Mouse (Mus musculus): Measurements from ENCODE around the gene Lpar5.

Gene Lpar5

DNA sequence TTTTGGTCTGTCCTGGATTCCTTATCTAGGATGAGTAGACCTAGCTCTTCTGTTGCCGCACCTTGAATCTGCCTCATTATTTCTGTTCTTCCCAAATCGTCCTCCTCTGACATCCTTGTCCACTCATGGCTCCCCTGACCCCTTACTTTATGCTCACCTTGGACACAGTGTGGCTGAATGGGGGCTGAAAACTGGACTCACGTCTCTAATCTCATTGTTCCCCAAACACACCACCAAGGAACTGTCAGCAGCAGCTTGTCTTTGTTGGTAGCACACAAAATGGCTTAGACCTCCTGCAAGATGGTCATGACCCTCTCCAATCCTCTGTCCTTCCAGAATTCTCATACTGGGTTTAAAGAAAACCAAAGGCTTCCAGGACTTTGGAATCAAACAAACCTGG lies 20.2 kb downstream of the Lpar5 start:
- DNase-seq, result no peak

DNA sequence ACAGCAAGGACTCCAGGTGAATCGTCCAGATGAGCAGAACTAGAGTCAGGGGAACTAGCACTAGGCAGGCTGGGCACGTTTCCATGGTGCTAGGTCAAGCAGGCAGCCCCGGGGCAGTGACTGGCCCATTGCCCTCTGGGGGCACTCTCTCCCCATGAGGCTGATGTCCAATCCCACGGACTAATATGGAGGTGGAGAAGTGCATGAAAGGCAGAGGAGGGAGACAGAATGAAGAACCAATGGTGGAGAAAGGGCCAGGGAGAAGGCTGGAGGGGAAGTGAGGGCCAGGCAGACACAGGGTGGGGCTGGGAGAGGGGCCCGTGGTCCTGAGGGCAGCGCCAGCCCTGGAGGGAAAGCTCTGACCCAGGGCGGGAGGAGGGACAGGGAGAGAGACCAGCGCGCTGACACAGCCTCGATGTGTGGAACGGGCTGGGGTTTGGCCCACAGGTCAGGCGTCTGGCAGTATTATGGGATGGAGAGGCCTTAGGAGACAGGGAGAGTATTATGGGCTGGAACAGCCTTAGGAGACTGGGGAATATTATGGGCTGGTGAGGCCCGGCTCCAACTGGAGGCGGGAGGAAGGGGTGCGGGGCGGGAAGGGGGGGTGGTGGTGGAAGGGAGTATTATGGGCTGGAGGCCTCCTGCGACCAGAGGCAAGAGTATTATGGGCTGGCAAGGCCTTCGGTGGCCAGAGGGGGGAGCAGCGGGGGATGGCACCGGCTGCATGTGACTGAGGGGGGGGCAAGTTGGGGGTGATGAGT lies 21.0 kb downstream of the Lpar5 start:
- peak; percentile 76 for DNase-seq

DNA sequence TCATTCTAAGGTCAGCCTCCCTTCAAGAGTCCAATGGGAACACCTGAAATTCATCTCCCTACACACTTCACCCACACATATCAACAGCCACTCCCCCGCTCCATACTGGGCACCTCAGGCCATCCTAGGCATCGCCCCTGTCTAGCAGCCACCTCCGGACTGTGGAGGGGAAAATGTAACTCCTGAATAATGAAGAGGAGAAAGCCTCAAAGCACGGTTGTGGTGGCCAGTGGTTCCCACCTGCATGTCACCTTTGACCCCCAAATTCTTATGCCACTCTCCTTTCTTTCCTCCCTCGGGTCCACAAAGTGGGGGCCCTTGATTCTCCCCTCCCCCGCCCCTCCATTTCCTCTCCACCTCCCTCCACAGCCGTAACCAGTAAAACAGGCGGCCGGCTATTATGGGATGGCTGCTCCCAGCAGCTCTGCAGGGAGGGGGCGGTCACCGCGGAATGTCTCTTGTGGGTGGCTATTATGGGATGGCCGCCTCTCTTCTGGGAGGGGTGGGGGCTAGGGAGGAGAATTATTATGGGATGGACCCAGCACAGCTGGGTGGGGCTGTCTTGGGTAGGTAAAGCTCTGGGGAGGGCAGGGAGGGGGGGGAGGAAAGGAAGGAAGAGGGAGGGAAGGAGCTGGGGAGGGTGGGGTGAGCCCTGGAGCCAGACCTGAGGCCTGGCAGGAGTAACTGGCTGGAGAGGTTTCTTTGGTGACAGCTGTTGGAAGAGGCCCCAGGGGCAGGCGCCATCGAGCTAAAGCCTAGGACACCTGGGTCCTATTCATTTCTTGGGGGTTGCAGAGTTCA lies 22.0 kb downstream of the Lpar5 start:
- DNase-seq, result peak; percentile 80

DNA sequence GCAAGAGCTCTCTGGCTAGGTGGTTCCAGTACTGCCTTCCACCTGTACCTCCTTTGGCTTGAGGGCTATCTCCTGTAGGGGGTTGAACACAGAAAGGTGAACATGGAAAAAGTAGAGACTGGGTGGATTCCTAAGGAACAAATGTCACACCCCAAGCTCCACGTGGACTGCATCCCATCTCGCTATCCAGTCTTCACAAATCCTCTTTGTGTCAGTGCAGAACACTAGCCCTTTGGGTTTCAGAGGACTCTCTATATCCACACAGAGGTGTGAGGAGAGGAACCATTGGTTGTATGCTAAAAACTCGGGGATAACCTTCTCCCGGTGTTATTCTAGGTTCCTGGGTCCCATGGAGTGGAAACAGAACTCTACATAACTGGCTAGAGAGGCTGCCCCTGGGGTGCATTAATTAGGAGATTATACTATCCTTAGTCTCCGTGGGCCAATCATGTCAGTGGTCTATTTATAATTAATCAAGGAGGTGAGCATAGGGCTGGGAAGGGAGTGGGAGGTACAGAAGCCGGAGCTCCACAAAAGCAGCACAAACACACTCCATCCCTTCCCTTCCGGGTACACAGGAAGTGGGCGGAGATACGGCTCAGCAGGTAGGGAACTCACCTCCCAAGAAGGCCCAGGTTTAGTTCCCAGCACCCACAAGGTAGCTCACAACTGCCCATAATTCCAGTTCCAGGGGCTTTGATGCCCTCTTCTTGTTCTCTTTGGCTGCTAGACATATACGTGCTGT lies 22.8 kb downstream of the Lpar5 start:
- no peak for DNase-seq

DNA sequence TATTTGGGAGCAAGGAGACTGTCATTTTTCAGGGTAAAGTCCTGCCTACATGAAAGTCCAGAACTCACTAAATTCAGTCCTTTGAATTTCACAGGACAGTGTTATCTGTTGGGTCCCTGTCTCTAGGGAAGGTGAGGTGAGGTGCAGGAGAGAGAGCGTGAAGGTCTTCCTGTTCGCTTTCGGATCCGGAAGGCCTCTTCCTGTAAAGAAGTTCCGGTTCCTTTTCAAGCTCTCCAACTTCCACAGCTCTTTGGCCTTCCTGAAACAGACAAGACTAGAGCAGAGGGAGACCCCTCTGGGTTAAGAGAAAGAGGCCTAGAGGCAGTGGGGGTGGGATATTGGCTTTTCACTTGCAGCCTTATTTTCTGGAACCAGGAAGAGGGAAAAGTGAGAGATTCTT lies 24.7 kb downstream of the Lpar5 start:
- no peak for DNase-seq

DNA sequence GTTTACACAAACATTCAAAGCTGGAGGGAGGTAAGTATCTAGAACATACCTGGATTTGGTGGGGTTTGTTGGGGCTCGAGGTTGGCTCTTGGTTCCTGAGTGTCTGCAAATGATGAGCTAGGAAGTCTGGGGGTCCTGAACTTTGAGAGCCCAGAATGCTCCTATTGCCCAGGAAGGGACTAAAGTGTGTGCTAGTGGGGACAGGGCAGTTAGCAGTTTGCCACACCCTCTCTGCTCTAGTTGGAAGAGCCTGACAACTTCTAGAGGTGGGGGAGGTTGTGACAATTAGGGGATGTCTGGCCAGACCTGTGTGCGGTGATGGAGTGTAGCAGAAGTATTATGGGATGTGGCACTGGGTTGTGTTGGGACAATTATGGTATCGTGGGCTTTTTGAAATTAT lies 27.1 kb downstream of the Lpar5 start:
- no peak for DNase-seq

DNA sequence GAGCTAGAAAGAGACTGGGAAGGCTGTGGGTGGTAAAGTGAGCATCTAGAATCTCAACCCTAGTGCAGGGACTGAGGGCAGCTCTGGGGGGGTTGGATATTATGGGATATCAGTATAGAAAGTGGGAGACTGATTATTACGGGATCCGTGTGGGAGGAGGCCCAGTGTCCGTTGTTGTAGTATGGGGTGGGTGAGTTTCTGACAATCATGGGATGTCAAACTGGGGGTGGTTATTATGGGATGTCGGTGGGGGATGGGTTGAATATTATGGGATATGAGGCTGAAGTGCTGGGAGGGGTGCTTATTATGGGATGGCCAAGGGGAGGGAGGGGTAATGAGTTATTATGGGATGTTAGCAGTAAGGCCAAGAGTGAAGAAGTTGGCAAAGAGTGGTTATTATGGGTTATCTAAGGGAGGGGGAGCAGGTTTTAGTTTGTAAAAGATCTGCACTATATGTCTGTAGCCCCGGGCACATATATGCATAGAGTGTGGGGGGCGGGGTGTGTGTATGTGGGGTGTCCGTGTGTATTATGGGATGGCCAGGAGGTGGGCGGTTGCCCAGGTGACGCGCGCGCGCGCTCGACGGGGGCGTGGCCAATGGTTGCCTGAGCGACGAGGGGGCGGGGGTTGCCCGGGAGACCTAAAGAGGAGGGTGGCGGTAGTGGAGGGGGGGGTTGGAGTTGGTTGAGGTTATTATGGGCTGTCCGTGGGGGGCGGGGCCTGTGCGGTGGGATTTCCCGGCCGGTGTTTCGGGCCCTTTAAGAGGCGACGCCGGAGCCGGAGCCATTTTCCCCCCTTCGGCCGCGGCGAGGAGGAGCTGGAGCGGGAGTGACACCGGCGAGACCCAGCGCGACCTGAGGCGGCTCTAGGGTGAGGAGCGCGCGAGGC lies 27.9 kb downstream of the Lpar5 start, which contains the start of gene Chd4:
Chd4 (plus strand) TSS at position 591 of the 888 bp plus-strand sequence.
- peak; percentile 95 for DNase-seq

DNA sequence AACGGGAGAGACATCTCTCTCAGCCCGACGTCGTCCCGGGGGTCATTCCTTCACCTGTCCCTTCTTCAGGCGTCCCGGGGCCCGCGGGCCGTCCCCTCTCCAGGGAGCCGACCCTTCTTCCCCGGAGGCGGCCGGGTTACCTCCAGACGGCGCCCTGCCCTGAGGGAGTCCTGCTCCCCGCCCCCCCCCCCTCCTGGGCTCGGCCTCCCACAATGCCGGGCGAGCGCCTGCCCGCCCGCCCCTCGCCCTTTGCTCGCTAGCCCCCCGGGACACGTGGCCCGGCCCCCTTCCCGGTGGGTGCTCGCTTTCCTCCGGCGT lies 28.5 kb downstream of the Lpar5 start:
- DNase-seq, result no peak

DNA sequence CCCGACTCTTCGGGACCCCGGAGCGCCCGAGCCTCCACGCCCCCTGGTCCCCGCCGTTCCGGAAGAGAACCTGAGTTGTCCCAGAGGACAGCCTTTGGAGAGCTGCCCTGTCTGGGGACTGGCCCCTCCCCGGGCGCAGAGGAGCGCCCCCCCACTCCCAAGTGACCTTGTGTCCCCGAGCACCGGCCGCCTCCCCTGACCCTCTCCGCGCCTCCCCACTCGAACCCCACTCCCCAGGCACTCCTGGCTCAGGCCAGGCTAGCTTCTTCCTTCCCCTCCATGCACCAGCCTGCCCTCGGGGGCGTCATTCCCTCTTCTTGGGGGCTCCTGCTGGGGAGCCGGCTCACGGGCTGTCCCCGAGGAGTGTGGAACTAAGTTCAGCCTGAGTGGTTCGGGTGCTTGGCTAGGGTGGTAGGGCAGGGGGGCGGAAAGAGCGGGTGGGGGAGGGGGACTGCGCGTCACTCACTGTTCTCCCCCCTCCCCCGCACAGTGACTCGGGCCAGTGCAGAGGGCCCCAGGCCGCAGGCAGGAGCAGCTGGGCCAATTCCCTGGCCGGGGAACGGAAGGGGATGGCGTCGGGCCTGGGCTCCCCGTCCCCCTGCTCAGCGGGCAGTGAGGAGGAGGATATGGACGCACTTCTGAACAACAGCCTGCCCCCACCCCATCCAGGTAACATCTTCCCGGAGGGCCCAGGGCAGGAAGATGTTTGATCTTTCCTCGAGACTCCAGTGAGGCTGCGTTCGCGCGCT lies 29.1 kb downstream of the Lpar5 start:
- peak; percentile 68 for DNase-seq

DNA sequence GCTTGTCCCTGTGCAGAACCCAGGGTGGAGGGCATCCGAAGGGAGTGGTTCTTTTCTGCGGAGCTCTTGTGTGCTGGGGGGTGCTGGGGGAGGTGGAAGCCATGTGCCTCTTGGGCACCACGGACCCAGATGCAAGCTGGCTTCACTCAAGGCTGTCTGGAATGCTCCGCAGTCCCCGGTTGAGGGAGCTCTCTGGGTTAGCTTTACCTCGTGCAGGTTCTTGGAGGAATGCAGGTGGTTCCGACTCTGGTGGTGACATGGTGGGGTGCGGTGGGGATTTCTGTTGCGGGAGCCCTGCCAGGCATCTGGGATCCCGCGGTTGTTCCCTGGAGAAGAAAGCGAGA lies 29.6 kb downstream of the Lpar5 start:
- DNase-seq, result peak; percentile 30

DNA sequence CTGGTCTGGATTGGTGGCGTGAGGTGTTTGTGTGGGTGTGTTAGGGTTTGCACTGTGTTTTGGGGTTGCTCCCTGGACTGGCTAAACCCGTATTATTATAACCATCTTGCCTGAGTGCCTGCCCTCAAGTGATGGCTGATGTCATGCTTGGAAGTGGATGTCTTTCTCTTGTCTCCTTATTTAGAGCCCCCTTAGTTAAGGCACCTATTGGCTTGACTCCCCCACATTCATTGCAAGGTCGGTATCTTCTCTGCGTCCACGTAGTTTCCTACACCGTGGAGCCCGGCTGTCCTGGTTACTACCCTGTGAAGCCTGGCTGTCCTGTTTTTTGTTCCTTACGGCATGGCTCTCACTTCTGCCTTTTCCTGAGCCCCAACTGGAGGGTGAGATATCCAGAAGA lies 30.2 kb downstream of the Lpar5 start:
- DNase-seq, result no peak

DNA sequence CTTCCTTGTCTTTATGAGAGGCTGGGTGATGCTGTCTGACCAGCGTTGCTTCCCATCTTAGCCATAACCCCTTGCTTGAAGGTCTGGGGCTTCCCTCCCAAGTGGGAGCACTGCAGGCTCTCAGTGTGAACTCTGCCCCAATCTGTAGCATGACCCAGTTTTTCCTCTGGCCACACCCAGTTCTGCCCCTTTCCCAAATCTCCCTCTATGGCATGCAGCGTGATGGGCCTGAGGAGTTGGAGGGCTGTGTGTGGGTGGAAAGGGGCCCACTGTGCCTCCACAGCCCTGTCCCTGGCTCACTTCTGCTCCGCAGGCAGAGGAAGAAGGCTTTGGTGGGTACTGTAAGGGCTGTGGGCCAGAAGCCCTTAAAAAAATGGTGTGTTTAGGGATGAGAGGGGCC lies 30.8 kb downstream of the Lpar5 start:
- no peak for DNase-seq

DNA sequence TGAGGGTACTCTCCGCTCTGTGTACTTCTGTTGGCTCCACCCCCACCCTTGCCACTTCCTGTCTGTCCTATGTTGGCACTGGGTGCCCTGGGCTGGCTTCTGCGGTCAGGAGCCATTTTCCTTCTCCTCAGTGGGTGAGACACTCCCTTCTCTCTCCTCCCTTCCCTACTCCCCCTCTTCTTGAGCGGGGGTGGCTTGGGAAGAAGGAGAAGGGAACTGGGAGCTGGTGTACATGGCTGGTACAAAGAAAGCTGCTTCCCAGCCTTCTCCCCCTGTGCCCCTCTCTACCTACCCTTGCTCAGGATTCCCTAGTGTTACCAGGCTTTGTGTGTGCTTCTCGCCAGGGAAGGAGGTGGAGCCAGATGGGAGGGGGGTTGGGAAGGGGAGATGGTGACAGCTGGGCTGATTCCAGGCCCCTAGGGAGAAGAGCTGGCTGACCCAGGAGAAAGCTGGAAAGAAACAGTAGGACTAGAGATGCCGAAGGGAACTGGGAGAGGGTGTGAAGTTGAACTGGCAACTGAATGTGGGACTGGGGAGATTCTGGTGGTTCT lies 31.8 kb downstream of the Lpar5 start:
- peak; percentile 54 for DNase-seq

DNA sequence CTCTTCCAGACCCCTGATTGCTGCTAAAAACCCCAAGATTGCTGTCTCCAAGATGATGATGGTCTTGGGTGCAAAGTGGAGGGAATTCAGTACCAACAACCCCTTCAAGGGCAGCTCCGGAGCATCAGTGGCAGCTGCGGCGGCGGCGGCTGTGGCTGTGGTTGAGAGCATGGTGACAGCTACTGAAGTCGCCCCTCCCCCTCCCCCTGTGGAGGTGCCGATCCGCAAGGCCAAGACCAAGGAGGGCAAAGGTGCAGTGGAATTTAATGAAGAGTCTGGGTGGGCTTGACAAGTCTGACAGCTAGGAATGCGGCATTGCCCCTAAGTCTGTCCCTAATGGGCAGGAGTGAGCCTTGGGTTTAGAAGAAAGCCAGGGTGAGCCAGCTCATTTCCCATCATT lies 33.7 kb downstream of the Lpar5 start:
- DNase-seq, result no peak

DNA sequence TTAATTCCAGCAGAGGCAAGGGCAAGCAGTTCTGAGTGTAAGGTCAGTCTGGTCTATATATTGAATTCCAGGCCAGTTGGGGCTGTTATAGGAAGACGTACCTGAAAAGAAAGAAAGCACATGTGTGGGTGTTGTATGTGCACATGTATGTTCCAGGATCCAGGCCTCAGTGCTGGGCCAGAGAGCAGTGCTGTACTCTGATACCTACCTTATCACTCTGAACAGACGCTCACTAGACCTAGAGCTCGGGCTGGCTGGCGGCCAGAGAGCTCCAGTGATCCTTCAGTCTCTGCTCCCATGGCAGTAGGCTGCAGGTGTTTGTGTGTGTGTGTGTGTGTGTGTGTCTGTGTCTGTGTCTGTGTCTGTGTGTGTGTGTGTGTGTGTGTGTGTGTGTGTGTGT lies 36.5 kb downstream of the Lpar5 start:
- DNase-seq, result no peak

DNA sequence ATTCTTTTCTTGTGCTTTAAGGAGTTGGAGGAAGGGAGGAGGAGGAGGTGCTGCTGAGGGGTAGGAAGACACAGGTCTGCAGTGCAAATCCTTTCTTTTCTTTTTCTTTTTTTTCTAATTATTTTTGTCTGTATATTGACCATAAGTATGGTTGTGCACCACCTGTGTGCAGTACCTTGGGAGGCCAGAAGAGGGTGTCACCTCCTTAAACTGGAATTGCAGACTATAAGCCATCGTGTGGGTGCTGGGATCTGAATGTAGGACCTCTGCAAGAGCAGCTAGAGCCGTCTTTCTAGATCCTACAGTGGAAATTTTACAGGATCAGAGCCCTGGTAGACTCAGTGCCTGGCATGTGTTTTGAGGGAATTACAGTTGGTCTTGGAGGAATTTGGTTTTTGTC lies 40.0 kb downstream of the Lpar5 start:
- DNase-seq, result no peak

DNA sequence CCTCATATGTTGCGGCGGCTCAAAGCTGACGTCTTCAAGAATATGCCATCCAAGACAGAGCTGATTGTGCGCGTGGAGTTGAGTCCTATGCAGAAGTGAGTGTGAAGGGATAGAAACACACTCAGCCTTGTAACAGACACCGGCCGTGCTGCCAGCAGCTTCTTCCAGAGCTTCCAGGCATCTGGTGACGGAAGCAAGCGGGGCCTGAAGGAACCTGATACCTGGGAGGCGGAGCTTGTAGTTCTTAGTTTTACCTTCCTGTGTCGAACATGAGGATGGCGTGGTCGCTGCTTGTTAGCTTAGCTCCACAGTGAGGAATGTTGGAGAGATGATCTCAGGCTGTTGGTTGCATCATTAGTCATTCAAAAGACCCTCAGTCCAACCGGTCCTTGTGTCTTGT lies 41.7 kb downstream of the Lpar5 start:
- no peak for DNase-seq

DNA sequence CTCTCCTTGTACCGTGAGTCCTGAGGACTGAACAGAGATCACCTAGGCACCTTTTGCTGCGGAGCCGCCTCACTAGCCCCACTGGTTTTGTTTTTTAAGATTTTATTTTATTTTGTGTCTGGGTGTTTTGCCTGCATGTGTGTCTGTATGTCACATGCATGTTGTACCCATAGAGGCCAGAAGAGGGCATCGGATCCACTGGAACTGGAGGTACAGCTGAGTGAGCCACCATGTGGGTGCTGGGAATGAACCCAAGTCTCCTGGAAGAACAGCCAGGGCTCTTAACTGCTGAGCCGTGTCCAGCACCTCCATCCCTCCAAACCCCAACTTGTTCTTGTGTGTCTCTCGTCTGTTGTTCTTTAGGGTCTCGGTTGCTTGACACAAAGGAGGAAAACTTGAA lies 43.2 kb downstream of the Lpar5 start:
- DNase-seq, result peak; percentile 52

DNA sequence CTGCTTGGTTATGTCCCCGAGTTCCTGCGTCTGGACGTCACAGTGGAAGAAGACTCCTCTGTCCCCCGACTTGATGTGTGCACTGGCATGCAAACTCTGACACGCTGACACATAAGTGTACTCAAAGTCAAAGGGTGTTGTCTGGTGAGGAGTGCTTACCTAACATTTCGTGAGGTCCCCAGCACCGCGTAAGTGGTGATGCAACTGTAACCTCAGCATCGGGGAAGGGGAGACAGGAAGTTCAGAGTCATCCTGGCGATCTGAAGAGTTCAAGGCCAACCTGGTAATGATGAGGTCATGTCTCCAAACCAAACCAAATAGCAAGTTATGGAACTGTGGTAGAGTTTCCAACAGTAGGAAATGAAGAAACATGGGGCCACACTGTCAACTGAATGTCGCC lies 44.8 kb downstream of the Lpar5 start:
- DNase-seq, result no peak

DNA sequence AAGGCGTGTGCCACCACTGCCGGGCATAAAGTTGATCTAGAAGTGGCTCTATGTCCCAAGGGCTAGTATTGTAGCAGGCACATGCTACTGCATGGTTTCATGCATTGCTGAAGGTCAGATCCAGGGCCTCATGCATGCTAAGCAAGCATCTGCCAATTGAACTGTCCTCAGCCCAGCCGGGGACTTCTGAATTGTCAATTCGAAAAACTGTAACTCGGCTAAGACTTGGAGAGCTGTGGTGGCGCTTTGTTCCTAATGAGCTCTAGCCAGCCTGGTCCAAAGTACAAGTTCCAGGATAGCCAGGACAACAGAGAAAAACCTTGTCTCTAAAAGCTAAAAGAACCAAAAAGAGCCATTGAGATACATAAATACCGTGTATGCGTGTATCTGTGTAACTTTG lies 51.7 kb downstream of the Lpar5 start:
- no peak for DNase-seq

DNA sequence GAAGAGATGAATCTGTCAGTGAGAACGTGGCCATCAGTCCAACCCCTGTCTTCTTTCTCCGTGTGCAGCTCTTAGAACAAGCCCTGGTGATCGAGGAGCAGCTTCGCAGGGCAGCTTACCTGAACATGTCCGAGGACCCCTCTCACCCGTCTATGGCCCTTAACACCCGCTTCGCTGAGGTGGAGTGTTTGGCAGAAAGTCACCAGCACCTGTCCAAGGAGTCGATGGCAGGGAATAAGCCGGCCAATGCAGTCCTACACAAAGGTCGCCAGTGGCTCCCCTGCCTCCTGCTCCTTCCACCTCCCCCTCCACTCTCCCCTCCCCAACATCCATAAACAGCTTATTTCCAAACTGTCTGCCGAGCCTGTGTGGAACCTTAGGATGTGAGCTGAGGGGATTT lies 61.0 kb downstream of the Lpar5 start:
- no peak for DNase-seq

Measured in lung, postnatal 14 days (tissue).